ENCODE assay signal across 20 mouse cellular contexts in genomic region chr16:13454026-13454600, GRCm38 (mm10).
DNase-seq lines count a peak whose midpoint lies in the region; ATAC-seq and TF ChIP-seq lines count a peak whose summit lies in the region.
"Had no signal": no experiment of that assay in that cellular context is flagged by ENCODE, and none has a peak within 500 bp of the region (broad histone marks: within the 10 kb centered on the region; RNA-seq: fewer than 3 reads in every experiment).

No protein-coding gene starts in this region.

- no peaks in the 10 kb centered on the region for H3K36me3 ChIP-seq in forebrain, embryonic 11.5 days (ENCODE audit: control insufficient read depth, insufficient read depth, low read length)
- no peaks in the 10 kb centered on the region for H3K36me3 ChIP-seq in forebrain, postnatal 0 days (ENCODE audit: insufficient read depth)
- no peaks in the 10 kb centered on the region for H3K36me3 ChIP-seq in forebrain, embryonic 13.5 days (ENCODE audit: poor library complexity, severe bottlenecking)
- H3K36me3 ChIP-seq in midbrain, embryonic 14.5 days (ENCODE audit: control insufficient read depth, insufficient read depth, low read length), result no peaks in the 10 kb centered on the region
- H3K36me3 ChIP-seq in hindbrain, embryonic 10.5 days, result no peaks in the 10 kb centered on the region
- H3K36me3 ChIP-seq in liver, postnatal 0 days (replicated peaks; ENCODE audit: insufficient read depth, low read length), result no peaks in the 10 kb centered on the region
- H3K36me3 ChIP-seq: heart, embryonic 10.5 days; hindbrain, embryonic 13.5 days; kidney, embryonic 15.5 days; liver, embryonic 15.5 days; neural tube, embryonic 12.5 days had no signal

- no peak overlapping the region for H3K27ac ChIP-seq in forebrain, embryonic 11.5 days (ENCODE audit: low read depth, low read length)
- H3K27ac ChIP-seq in forebrain, postnatal 0 days (ENCODE audit: low read depth, low read length), result no peak overlapping the region
- H3K27ac ChIP-seq in forebrain, embryonic 13.5 days, result no peak overlapping the region
- H3K27ac ChIP-seq in midbrain, embryonic 14.5 days (replicated peaks; ENCODE audit: low read depth, low read length), result no peak overlapping the region
- H3K27ac ChIP-seq in hindbrain, embryonic 10.5 days, result no peak overlapping the region
- no peak overlapping the region for H3K27ac ChIP-seq in liver, postnatal 0 days (ENCODE audit: low read depth)
- H3K27ac ChIP-seq: heart, embryonic 10.5 days; hindbrain, embryonic 13.5 days; kidney, embryonic 15.5 days; liver, embryonic 15.5 days; neural tube, embryonic 12.5 days had no signal

- peaks cover 27% of the 10 kb centered on the region for H3K27me3 ChIP-seq in forebrain, embryonic 11.5 days (ENCODE audit: control insufficient read depth, insufficient read depth, low read length)
- peaks cover 26% of the 10 kb centered on the region for H3K27me3 ChIP-seq in forebrain, postnatal 0 days (ENCODE audit: insufficient read depth, low read length)
- H3K27me3 ChIP-seq in forebrain, embryonic 13.5 days, result peaks cover 80% of the 10 kb centered on the region
- peaks cover 10% of the 10 kb centered on the region; the same call in 1 of the 2 replicates for H3K27me3 ChIP-seq in midbrain, embryonic 14.5 days (ENCODE audit: control insufficient read depth, insufficient read depth, low read length)
- H3K27me3 ChIP-seq in hindbrain, embryonic 10.5 days (ENCODE audit: insufficient read depth, poor library complexity, severe bottlenecking), result peaks cover 45% of the 10 kb centered on the region
- H3K27me3 ChIP-seq in liver, postnatal 0 days (ENCODE audit: insufficient read depth, low read length), result peaks cover 7% of the 10 kb centered on the region; the same call in 1 of the 2 replicates
- H3K27me3 ChIP-seq: megakaryocyte, embryonic 14.5 days had no signal

- H3K9me3 ChIP-seq in forebrain, embryonic 11.5 days (ENCODE audit: control insufficient read depth, low read length), result no peaks in the 10 kb centered on the region
- no peaks in the 10 kb centered on the region for H3K9me3 ChIP-seq in forebrain, postnatal 0 days (ENCODE audit: low read length)
- H3K9me3 ChIP-seq in forebrain, embryonic 13.5 days (replicated peaks), result no peaks in the 10 kb centered on the region
- no peaks in the 10 kb centered on the region for H3K9me3 ChIP-seq in midbrain, embryonic 14.5 days (ENCODE audit: control insufficient read depth, low read length)
- no peaks in the 10 kb centered on the region for H3K9me3 ChIP-seq in hindbrain, embryonic 10.5 days
- H3K9me3 ChIP-seq in liver, postnatal 0 days (ENCODE audit: low read length), result no peaks in the 10 kb centered on the region
- H3K9me3 ChIP-seq: heart, embryonic 10.5 days; hindbrain, embryonic 13.5 days; kidney, embryonic 15.5 days; liver, embryonic 15.5 days; megakaryocyte, embryonic 14.5 days; neural tube, embryonic 12.5 days had no signal

- no peak for TF ChIP-seq CTCF in forebrain, postnatal 0 days (IDR thresholded peaks at IDR 0.05; ENCODE audit: low read depth)
- TF ChIP-seq CTCF in brain, embryonic 14.5 days (IDR thresholded peaks at IDR 0.05; ENCODE audit: borderline replicate concordance, extremely low read depth, insufficient read depth, insufficient read length), result no peak
- no peak for TF ChIP-seq CTCF in liver, postnatal 0 days (IDR thresholded peaks at IDR 0.05; ENCODE audit: low read depth)

- TF ChIP-seq EP300 in liver, postnatal 0 days (IDR thresholded peaks at IDR 0.05; ENCODE audit: low read depth), result no peak

- no peak overlapping the region for H3K9ac ChIP-seq in forebrain, embryonic 11.5 days (ENCODE audit: low read length)
- no peak overlapping the region for H3K9ac ChIP-seq in forebrain, postnatal 0 days
- no peak overlapping the region for H3K9ac ChIP-seq in forebrain, embryonic 13.5 days
- no peak overlapping the region for H3K9ac ChIP-seq in midbrain, embryonic 14.5 days (replicated peaks; ENCODE audit: low read length)
- no peak overlapping the region for H3K9ac ChIP-seq in liver, postnatal 0 days (replicated peaks)
- H3K9ac ChIP-seq: hindbrain, embryonic 13.5 days; kidney, embryonic 15.5 days; liver, embryonic 15.5 days; neural tube, embryonic 12.5 days had no signal

- H3K4me1 ChIP-seq in forebrain, embryonic 11.5 days (replicated peaks; ENCODE audit: control insufficient read depth, insufficient read depth, low read length), result peaks cover 9% of the 10 kb centered on the region; the same call in 1 of the 2 replicates
- no peaks in the 10 kb centered on the region for H3K4me1 ChIP-seq in forebrain, postnatal 0 days (ENCODE audit: insufficient read depth)
- peaks cover 47% of the 10 kb centered on the region for H3K4me1 ChIP-seq in forebrain, embryonic 13.5 days
- peaks cover 14% of the 10 kb centered on the region; the same call in 1 of the 2 replicates for H3K4me1 ChIP-seq in midbrain, embryonic 14.5 days (ENCODE audit: control insufficient read depth, insufficient read depth, low read length)
- peaks cover 20% of the 10 kb centered on the region; the same call in 1 of the 2 replicates for H3K4me1 ChIP-seq in hindbrain, embryonic 10.5 days (replicated peaks)
- H3K4me1 ChIP-seq in liver, postnatal 0 days (ENCODE audit: insufficient read depth), result no peaks in the 10 kb centered on the region
- H3K4me1 ChIP-seq: liver, embryonic 15.5 days; neural tube, embryonic 12.5 days had no signal

- H3K4me2 ChIP-seq in forebrain, embryonic 11.5 days (ENCODE audit: low read depth, low read length, severe bottlenecking), result no peak overlapping the region
- no peak overlapping the region for H3K4me2 ChIP-seq in forebrain, postnatal 0 days (ENCODE audit: low read depth)
- H3K4me2 ChIP-seq in forebrain, embryonic 13.5 days, result no peak overlapping the region
- H3K4me2 ChIP-seq in midbrain, embryonic 14.5 days (ENCODE audit: low read length), result 0 out of 2 replicates have a peak overlapping the region, but pooled peaks have one; percentile 15
- H3K4me2 ChIP-seq in liver, postnatal 0 days (ENCODE audit: low read depth, low read length), result no peak overlapping the region
- H3K4me2 ChIP-seq: hindbrain, embryonic 13.5 days; kidney, embryonic 15.5 days; liver, embryonic 15.5 days; neural tube, embryonic 12.5 days had no signal

- no peak for TF ChIP-seq POLR2A in brain, embryonic 14.5 days (IDR thresholded peaks at IDR 0.05; ENCODE audit: borderline replicate concordance, extremely low read depth, insufficient read depth, insufficient read length, poor library complexity, severe bottlenecking)

- WGBS in forebrain, embryonic 11.5 days, result 4% methylated on average over 10 of the region's 10 CpGs
- WGBS in forebrain, postnatal 0 days, result 7% methylated on average over 10 of the region's 10 CpGs
- 1% methylated on average over 10 of the region's 10 CpGs for WGBS in forebrain, embryonic 13.5 days
- WGBS in midbrain, embryonic 14.5 days, result 5% methylated on average over 10 of the region's 10 CpGs
- 42% methylated on average over 10 of the region's 10 CpGs for WGBS in hindbrain, embryonic 10.5 days
- WGBS in liver, postnatal 0 days (ENCODE audit: insufficient replicate concordance), result 62% methylated on average over 10 of the region's 10 CpGs

- peak; percentile 75 for ATAC-seq in forebrain, embryonic 11.5 days (replicated peaks; ENCODE audit: low FRiP score)
- ATAC-seq in forebrain, postnatal 0 days, result no peak
- ATAC-seq in forebrain, embryonic 13.5 days, result peak; percentile 25
- ATAC-seq in midbrain, embryonic 14.5 days (ENCODE audit: low FRiP score, low TSS enrichment), result peak; percentile 24; the same call in 1 of the 2 replicates
- no peak for ATAC-seq in liver, postnatal 0 days

- intact Hi-C loops in left cerebral cortex, postnatal 14 days (cut with DNase I), result no loop called here

- peak; percentile 69 for DNase-seq in forebrain, embryonic 11.5 days (ENCODE audit: low spot score)
- no peak for DNase-seq in forebrain, postnatal 0 days
- DNase-seq in brain, embryonic 14.5 days (ENCODE audit: low read depth), result peak; percentile 81
- peak; percentile 62 for DNase-seq in midbrain, embryonic 14.5 days
- no peak for DNase-seq in left cerebral cortex, postnatal 14 days (ENCODE audit: low spot score in 2 of 2)
- no peak for DNase-seq in hindbrain, embryonic 10.5 days (ENCODE audit: low spot score)
- DNase-seq in liver, postnatal 0 days, result no peak
- DNase-seq: adrenal gland, postnatal 14 days; cerebellum, adult 2 months; gastrocnemius, postnatal 36 days; heart, postnatal 10 days; lung, postnatal 14 days; thymus, postnatal 25 days had no signal

- no peak overlapping the region for H3K4me3 ChIP-seq in forebrain, embryonic 11.5 days (ENCODE audit: low read depth, low read length)
- no peak overlapping the region for H3K4me3 ChIP-seq in forebrain, postnatal 0 days (ENCODE audit: low read depth, low read length)
- H3K4me3 ChIP-seq in forebrain, embryonic 13.5 days, result no peak overlapping the region
- no peak overlapping the region for H3K4me3 ChIP-seq in midbrain, embryonic 14.5 days (replicated peaks; ENCODE audit: low read depth, low read length)
- no peak overlapping the region for H3K4me3 ChIP-seq in hindbrain, embryonic 10.5 days
- no peak overlapping the region for H3K4me3 ChIP-seq in liver, postnatal 0 days (ENCODE audit: low read depth, low read length)
- H3K4me3 ChIP-seq: heart, embryonic 10.5 days; hindbrain, embryonic 13.5 days; kidney, embryonic 15.5 days; liver, embryonic 15.5 days; megakaryocyte, embryonic 14.5 days; neural tube, embryonic 12.5 days had no signal

Comparison
In these comparisons a context has a peak if more than half of its experiments do, and no peak if none do; other contexts are left out.
1. ATAC-seq: peak in forebrain, embryonic 11.5 days (single experiment), forebrain, embryonic 13.5 days (single experiment) and midbrain, embryonic 14.5 days (single experiment); none in forebrain, postnatal 0 days (single experiment) and liver, postnatal 0 days (single experiment).
2. DNase-seq: peak in forebrain, embryonic 11.5 days (single experiment), brain, embryonic 14.5 days (single experiment) and midbrain, embryonic 14.5 days (single experiment); none in forebrain, postnatal 0 days (single experiment), left cerebral cortex, postnatal 14 days (0 of 2), hindbrain, embryonic 10.5 days (single experiment) and liver, postnatal 0 days (single experiment).